Mouse (Mus musculus): ENCODE measurements at regions not wholly inside any gene's neighbourhood (a gene's known extent, or its start where the extent isn't known, plus 50 kb on each side); places are given as distances from the start of the nearest gene placed in this dataset.

GRCm38 (mm10) chr2:53474455-53474854 lies 282.9 kb downstream of the Arl6ip6 start:
- TF ChIP-seq CTCF (conservative IDR thresholded peaks at IDR 0.05; ENCODE audit: low read length) (no peak), POU5F1 (IDR thresholded peaks at IDR 0.05; ENCODE audit: borderline replicate concordance, low read length) (no peak)
